ENCODE assay signal across 8 mouse cellular contexts in genomic region chr10:80603364-80603763, GRCm38 (mm10). TPM values are rescaled to one million over a fixed set of nuclear protein-coding genes. Genes with fewer than 3 reads are reported as not detected.
DNase-seq lines count a peak whose midpoint lies in the region; ATAC-seq and TF ChIP-seq lines count a peak whose summit lies in the region.

No protein-coding gene starts in this region.

- intact Hi-C loops in left cerebral cortex, adult 2 months (cut with DNase I) = loop anchor here (1.0 kb wide), 1 partner anchor 19 kb away; the partner anchor contains the start of gene Csnk1g2
- intact Hi-C loops in left cerebral cortex, postnatal 36 days (cut with DNase I) = no loop called here

- peak overlapping the region; percentile 22 for H3ac ChIP-seq in myocyte (ENCODE audit: control insufficient read depth, insufficient read length)

- no peak for ATAC-seq in embryonic facial prominence, embryonic 15.5 days (ENCODE audit: insufficient number of reproducible peaks, low FRiP score, low TSS enrichment, low read depth)
- peak; percentile 42 for ATAC-seq in intestine, embryonic 16.5 days

- H3K4me1 ChIP-seq in embryonic facial prominence, embryonic 15.5 days = peaks cover 28% of the 10 kb centered on the region
- peaks cover 24% of the 10 kb centered on the region for H3K4me1 ChIP-seq in intestine, embryonic 16.5 days (ENCODE audit: control insufficient read depth, insufficient read depth, low read length)

- H3K27me3 ChIP-seq in embryonic facial prominence, embryonic 15.5 days = no peaks in the 10 kb centered on the region
- no peaks in the 10 kb centered on the region for H3K27me3 ChIP-seq in intestine, embryonic 16.5 days (replicated peaks; ENCODE audit: control insufficient read depth, insufficient read depth, low read length)
- H3K27me3 ChIP-seq in myocyte (ENCODE audit: control insufficient read depth, insufficient read depth, insufficient read length) = no peaks in the 10 kb centered on the region

- peak overlapping the region; percentile 95 for H3K4me3 ChIP-seq in left cerebral cortex, adult 2 months
- peak overlapping the region; percentile 88 for H3K4me3 ChIP-seq in embryonic facial prominence, embryonic 15.5 days (replicated peaks)
- peak overlapping the region; percentile 80 for H3K4me3 ChIP-seq in intestine, embryonic 16.5 days (ENCODE audit: low read length)
- H3K4me3 ChIP-seq in myocyte = peak overlapping the region; percentile 81

- H3K9me3 ChIP-seq in embryonic facial prominence, embryonic 15.5 days (replicated peaks) = no peaks in the 10 kb centered on the region
- no peaks in the 10 kb centered on the region for H3K9me3 ChIP-seq in intestine, embryonic 16.5 days (ENCODE audit: control insufficient read depth, low read length)

- 29% methylated on average over 7 of the region's 7 CpGs for WGBS in embryonic facial prominence, embryonic 15.5 days
- WGBS in intestine, embryonic 16.5 days = 21% methylated on average over 7 of the region's 7 CpGs

- peak overlapping the region; percentile 53 for H3K9ac ChIP-seq in embryonic facial prominence, embryonic 15.5 days
- peak overlapping the region; percentile 77 for H3K9ac ChIP-seq in intestine, embryonic 16.5 days (ENCODE audit: low read depth, low read length)

- no peak for TF ChIP-seq POLR2A in myocyte (IDR thresholded peaks at IDR 0.05; ENCODE audit: insufficient read length, low read depth)

- DNase-seq in left cerebral cortex, adult 2 months (ENCODE audit: extremely low spot score in 1 of 2, low spot score in 2 of 2) = no peak
- no peak for DNase-seq in left cerebral cortex, postnatal 36 days (ENCODE audit: low spot score in 2 of 2)
- DNase-seq in yolk sac, embryonic 10.5 days (ENCODE audit: low spot score) = no peak
- no peak for DNase-seq in left cerebral cortex, adult 9 months (ENCODE audit: low spot score in 2 of 2)
- no peak for DNase-seq in thymus, postnatal 4 days

- peaks cover 26% of the 10 kb centered on the region for H3K36me3 ChIP-seq in embryonic facial prominence, embryonic 15.5 days
- peaks cover 21% of the 10 kb centered on the region for H3K36me3 ChIP-seq in intestine, embryonic 16.5 days (ENCODE audit: control insufficient read depth, insufficient read depth, low read length)
- peaks cover 3% of the 10 kb centered on the region for H3K36me3 ChIP-seq in myocyte (ENCODE audit: control insufficient read depth, insufficient read depth)

- H3K27ac ChIP-seq in left cerebral cortex, adult 2 months = peak overlapping the region; percentile 97
- peak overlapping the region; percentile 91 for H3K27ac ChIP-seq in embryonic facial prominence, embryonic 15.5 days (replicated peaks)
- peak overlapping the region; percentile 94 for H3K27ac ChIP-seq in intestine, embryonic 16.5 days (ENCODE audit: low read length)

- peak overlapping the region; percentile 76 for H3K4me2 ChIP-seq in embryonic facial prominence, embryonic 15.5 days (replicated peaks)
- peak overlapping the region; percentile 67 for H3K4me2 ChIP-seq in intestine, embryonic 16.5 days (ENCODE audit: low read depth, low read length)
- peak overlapping the region; percentile 90 for H3K4me2 ChIP-seq in myocyte (ENCODE audit: low read depth)

- H3K79me2 ChIP-seq in myocyte (ENCODE audit: control insufficient read depth, insufficient read depth) = peaks cover 37% of the 10 kb centered on the region

- no peak for TF ChIP-seq CTCF in left cerebral cortex, adult 2 months (IDR thresholded peaks at IDR 0.05)

TF ChIP-seq in myocyte, 11 proteins besides CTCF, POLR2A, EP300 and RAD21:
- no peak for TF ChIP-seq MYOD1 (IDR thresholded peaks at IDR 0.05; ENCODE audit: control insufficient read depth in 1 of 3, insufficient read length in 2 of 3, low read depth in 2 of 3)
- TF ChIP-seq CEBPB (IDR thresholded peaks at IDR 0.05; ENCODE audit: insufficient read depth, poor library complexity, severe bottlenecking) = no peak
- no peak for TF ChIP-seq MAX (IDR thresholded peaks at IDR 0.05; ENCODE audit: low read depth)
- no peak for TF ChIP-seq TCF12 (IDR thresholded peaks at IDR 0.05; ENCODE audit: insufficient read depth, poor library complexity, severe bottlenecking)
- no peak for TF ChIP-seq USF1 (IDR thresholded peaks at IDR 0.05; ENCODE audit: low read depth)
- no peak for TF ChIP-seq SRF (IDR thresholded peaks at IDR 0.05; ENCODE audit: control insufficient read depth, insufficient read length, low read depth)
- no peak for TF ChIP-seq TCF3 (IDR thresholded peaks at IDR 0.05; ENCODE audit: insufficient read length, low read depth)
- no peak for TF ChIP-seq POLR2AphosphoS2 (IDR thresholded peaks at IDR 0.05; ENCODE audit: insufficient read length, low read depth)
- TF ChIP-seq MYOG (IDR thresholded peaks at IDR 0.05; ENCODE audit: control insufficient read depth in 1 of 3, insufficient read depth in 1 of 3, insufficient read length in 2 of 3, low read depth in 2 of 3) = no peak
- no peak for TF ChIP-seq E2F4 (IDR thresholded peaks at IDR 0.05; ENCODE audit: insufficient read depth)
- no peak for TF ChIP-seq REST (IDR thresholded peaks at IDR 0.05; ENCODE audit: insufficient read depth, insufficient read length)

RNA-seq across cellular contexts. Expression of gene Adat3, which starts 0.7 kb away (rescaled TPM):
- 1 to 10 TPM; 1.3 to 5.6 TPM for total RNA-seq in left cerebral cortex, adult 2 months (2021)
- total RNA-seq in left cerebral cortex, postnatal 36 days (2021) = 1 to 10 TPM; 1.7 to 4.0 TPM
- polyA plus RNA-seq in embryonic facial prominence, embryonic 15.5 days (2015; fragmentation: Nextera tagmentation; extraction: Ambion mirVana) = 7.0 and 7.5 TPM in 2 replicates
- 8.4 and 9.4 TPM in 2 replicates for polyA plus RNA-seq in intestine, embryonic 16.5 days (2015; fragmentation: Nextera tagmentation; extraction: Ambion mirVana)
- polyA plus RNA-seq in myocyte (2012; fragmentation: generic; extraction: Trizol) = 5.7 TPM

RNA-seq across cellular contexts. Expression of gene Scamp4, which starts 0.7 kb away (rescaled TPM):
- 10 to 100 TPM; 41.5 to 44.8 TPM for total RNA-seq in left cerebral cortex, adult 2 months (2021)
- total RNA-seq in left cerebral cortex, postnatal 36 days (2021) = 10 to 100 TPM; 40.1 to 45.1 TPM
- 99.1 and 108 TPM in 2 replicates for polyA plus RNA-seq in embryonic facial prominence, embryonic 15.5 days (2015; fragmentation: Nextera tagmentation; extraction: Ambion mirVana)
- 125 and 127 TPM in 2 replicates for polyA plus RNA-seq in intestine, embryonic 16.5 days (2015; fragmentation: Nextera tagmentation; extraction: Ambion mirVana)
- 141 TPM for polyA plus RNA-seq in myocyte (2012; fragmentation: generic; extraction: Trizol)

RNA-seq across cellular contexts. Expression of gene Gm49322, which starts 2.5 kb away (rescaled TPM):
- 1 to 10 TPM; 2.7 to 4.2 TPM for total RNA-seq in left cerebral cortex, adult 2 months (2021)
- 1 to 10 TPM; 2.6 to 3.6 TPM for total RNA-seq in left cerebral cortex, postnatal 36 days (2021)
- 4.8 TPM in 2 replicates for polyA plus RNA-seq in embryonic facial prominence, embryonic 15.5 days (2015; fragmentation: Nextera tagmentation; extraction: Ambion mirVana)
- polyA plus RNA-seq in intestine, embryonic 16.5 days (2015; fragmentation: Nextera tagmentation; extraction: Ambion mirVana) = 3.3 and 4.0 TPM in 2 replicates
- 1.0 TPM for polyA plus RNA-seq in myocyte (2012; fragmentation: generic; extraction: Trizol)

RNA-seq across cellular contexts. Expression of gene Abhd17a, which starts 13.2 kb away (rescaled TPM):
- 100 to 1,000 TPM; 185 to 191 TPM for total RNA-seq in left cerebral cortex, adult 2 months (2021)
- 100 to 1,000 TPM; 181 to 238 TPM for total RNA-seq in left cerebral cortex, postnatal 36 days (2021)
- 112 and 115 TPM in 2 replicates for polyA plus RNA-seq in embryonic facial prominence, embryonic 15.5 days (2015; fragmentation: Nextera tagmentation; extraction: Ambion mirVana)
- 63.1 and 79.7 TPM in 2 replicates for polyA plus RNA-seq in intestine, embryonic 16.5 days (2015; fragmentation: Nextera tagmentation; extraction: Ambion mirVana)
- polyA plus RNA-seq in myocyte (2012; fragmentation: generic; extraction: Trizol) = 111 TPM

RNA-seq across cellular contexts. Expression of gene Csnk1g2, which starts 19.3 kb away (rescaled TPM):
- 100 to 1,000 TPM; 244 to 251 TPM for total RNA-seq in left cerebral cortex, adult 2 months (2021)
- total RNA-seq in left cerebral cortex, postnatal 36 days (2021) = 100 to 1,000 TPM; 208 to 256 TPM
- 172 and 190 TPM in 2 replicates for polyA plus RNA-seq in embryonic facial prominence, embryonic 15.5 days (2015; fragmentation: Nextera tagmentation; extraction: Ambion mirVana)
- polyA plus RNA-seq in intestine, embryonic 16.5 days (2015; fragmentation: Nextera tagmentation; extraction: Ambion mirVana) = 15.1 and 22.2 TPM in 2 replicates
- polyA plus RNA-seq in myocyte (2012; fragmentation: generic; extraction: Trizol) = 178 TPM
